Mouse (Mus musculus): ENCODE results near the gene Efl1.

DNA sequence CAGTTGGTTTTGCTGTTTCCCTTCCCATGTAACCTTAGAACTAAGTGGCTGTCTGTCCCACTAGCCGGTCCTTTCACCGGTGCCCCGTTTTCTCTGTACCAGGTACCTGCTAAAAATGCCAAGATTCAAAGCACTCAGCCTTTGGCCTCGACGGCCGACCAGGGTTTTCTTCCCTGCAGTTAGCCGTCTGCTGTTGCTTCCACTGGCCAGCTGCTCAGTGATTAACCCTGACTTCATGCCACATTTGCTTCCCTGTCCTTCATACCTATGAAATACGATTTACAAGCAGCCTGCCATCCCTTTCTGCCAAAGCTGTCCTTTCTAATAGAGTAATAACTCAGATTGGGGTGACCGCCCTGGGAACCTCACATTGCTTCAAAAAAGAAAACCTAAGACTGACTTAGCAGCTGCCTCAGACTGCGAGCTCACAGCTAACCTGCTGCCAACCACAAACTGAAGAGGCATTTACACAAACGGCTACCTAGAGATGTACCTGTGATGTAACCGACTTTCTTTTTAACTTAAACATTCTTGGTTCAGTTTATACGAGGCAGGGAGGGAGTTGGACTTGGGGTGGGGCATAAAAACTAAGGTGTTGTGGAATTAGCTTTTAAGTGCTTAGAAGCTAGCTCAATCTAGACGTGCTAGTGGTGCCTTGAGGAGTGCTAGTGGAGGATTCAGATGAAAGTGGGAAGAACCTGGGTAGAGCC, 77.5 kb downstream of the Efl1 start:
- TF ChIP-seq CTCF (IDR thresholded peaks at IDR 0.05; ENCODE audit: low read depth, low read length), result no peak
- TF ChIP-seq POLR2A (IDR thresholded peaks at IDR 0.05; ENCODE audit: extremely low read depth, insufficient read depth, low read length), result no peak
